Mouse (Mus musculus): Measurements from ENCODE around the gene Zbtb37. TPM values are rescaled to one million over a fixed set of nuclear protein-coding genes. Genes with fewer than 3 reads are reported as not detected.

The Zbtb37 gene
- 8.0 and 11.2 TPM in 2 replicates for polyA plus RNA-seq (2014; fragmentation: Nextera tagmentation; extraction: Ambion mirVana)

- ATAC-seq (replicated peaks; ENCODE audit: insufficient number of reproducible peaks, low FRiP score, low TSS enrichment), result peak; percentile 91
- peaks cover 10% of the 10 kb centered on the region; the same call in 1 of the 2 replicates for H3K4me1 ChIP-seq (ENCODE audit: control insufficient read depth, insufficient read depth, low read length)
- H3K9ac ChIP-seq (ENCODE audit: low read depth, low read length), result peak within 1 kb of the TSS; percentile 92
- H3K9me3 ChIP-seq (replicated peaks; ENCODE audit: control insufficient read depth, low read length), result no peaks in the 10 kb centered on the region
- no peaks in the 10 kb centered on the region for H3K27me3 ChIP-seq (ENCODE audit: control insufficient read depth, insufficient read depth, low read length)
- peaks cover 33% of the 10 kb centered on the region for H3K36me3 ChIP-seq (ENCODE audit: control insufficient read depth, insufficient read depth, low read length)
- H3K4me2 ChIP-seq, result peak within 1 kb of the TSS; percentile 92
- H3K4me3 ChIP-seq (ENCODE audit: low read depth, low read length), result peak within 1 kb of the TSS; percentile 73
- under 1% methylated on average over 55 of the region's 76 CpGs for WGBS (ENCODE audit: insufficient replicate concordance)
- H3K27ac ChIP-seq (ENCODE audit: low read depth, low read length), result peak within 1 kb of the TSS; percentile 87
Observed at GRCm38 (mm10) chr1:161034435-161035280, at the start of gene Zbtb37. Gene Zbtb37, minus strand, starts transcription at chr1:161034849.

DNA sequence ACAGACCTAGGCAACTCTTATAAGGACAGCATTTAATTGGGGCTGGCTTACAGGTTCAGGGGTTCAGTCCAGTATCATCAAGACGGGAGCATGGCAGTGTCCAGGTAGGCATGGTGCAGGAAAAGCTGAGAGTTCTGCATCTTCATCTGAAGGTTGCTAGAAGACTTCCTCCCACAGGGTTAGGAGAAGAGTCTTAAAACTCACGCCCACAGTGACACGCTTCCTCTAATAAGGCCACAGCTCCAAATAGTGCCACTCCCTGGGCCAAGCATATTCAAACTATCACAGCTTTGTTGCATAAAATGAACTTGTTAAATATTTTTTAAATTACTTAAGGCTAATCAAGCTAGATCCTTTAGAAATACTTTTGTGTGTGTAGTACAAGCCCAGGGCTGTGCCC, 42.6 kb upstream of the Zbtb37 start:
- Histone ChIP-seq H3K4me1 (ENCODE audit: control insufficient read depth, insufficient read depth, low read length) (peaks cover 11% of the 10 kb centered on the region; the same call in 1 of the 2 replicates), H3K27me3 (ENCODE audit: control insufficient read depth, insufficient read depth, low read length) (no peaks in the 10 kb centered on the region), H3K27ac (ENCODE audit: low read depth, low read length) (no peak overlapping the region), H3K36me3 (ENCODE audit: control insufficient read depth, insufficient read depth, low read length) (peaks cover 3% of the 10 kb centered on the region; the same call in 1 of the 2 replicates), H3K9me3 (replicated peaks; ENCODE audit: control insufficient read depth, low read length) (no peaks in the 10 kb centered on the region), H3K9ac (ENCODE audit: low read depth, low read length) (no peak overlapping the region), H3K4me2 (no peak overlapping the region), H3K4me3 (ENCODE audit: low read depth, low read length) (no peak overlapping the region)
- 87% methylated on average over 3 of the region's 3 CpGs for WGBS (ENCODE audit: insufficient replicate concordance)
- ATAC-seq (replicated peaks; ENCODE audit: insufficient number of reproducible peaks, low FRiP score, low TSS enrichment), result no peak

DNA sequence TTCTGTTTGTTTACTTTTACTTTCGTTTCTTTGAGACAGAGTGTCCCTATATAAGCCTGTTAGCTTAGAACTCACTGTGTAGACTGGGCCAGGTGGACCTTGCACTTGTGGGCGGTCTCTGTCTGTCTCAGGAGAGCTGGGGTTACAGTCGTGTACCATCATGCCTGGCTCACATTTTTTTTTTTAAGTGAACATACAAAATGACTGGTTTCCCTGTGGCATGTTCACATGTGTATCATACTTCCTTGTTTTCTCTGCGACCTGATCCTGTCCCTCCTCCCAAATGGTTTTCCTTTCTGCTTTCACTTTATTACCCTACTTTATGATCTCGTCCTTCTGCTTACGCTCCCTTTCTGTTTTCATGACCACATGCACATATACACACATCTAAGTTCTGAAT, 41.6 kb upstream of the Zbtb37 start:
- Histone ChIP-seq H3K4me1 (ENCODE audit: control insufficient read depth, insufficient read depth, low read length) (peaks cover 16% of the 10 kb centered on the region; the same call in 1 of the 2 replicates), H3K27ac (ENCODE audit: low read depth, low read length) (no peak overlapping the region), H3K9ac (ENCODE audit: low read depth, low read length) (no peak overlapping the region), H3K4me2 (no peak overlapping the region), H3K36me3 (ENCODE audit: control insufficient read depth, insufficient read depth, low read length) (0 out of 2 replicates have a peak, but pooled peaks cover 3% of the 10 kb centered on the region), H3K9me3 (replicated peaks; ENCODE audit: control insufficient read depth, low read length) (no peaks in the 10 kb centered on the region), H3K27me3 (ENCODE audit: control insufficient read depth, insufficient read depth, low read length) (no peaks in the 10 kb centered on the region), H3K4me3 (ENCODE audit: low read depth, low read length) (no peak overlapping the region)
- WGBS (ENCODE audit: insufficient replicate concordance), result 86% methylated on average over 6 of the region's 6 CpGs
- no peak for ATAC-seq (replicated peaks; ENCODE audit: insufficient number of reproducible peaks, low FRiP score, low TSS enrichment)

GRCm38 (mm10) chr1:161071272-161071620, 36.6 kb upstream of the Zbtb37 start:
- ATAC-seq (replicated peaks; ENCODE audit: insufficient number of reproducible peaks, low FRiP score, low TSS enrichment), result no peak
- Histone ChIP-seq H3K27ac (ENCODE audit: low read depth, low read length) (peak overlapping the region; percentile 70), H3K4me3 (ENCODE audit: low read depth, low read length) (peak overlapping the region; percentile 82), H3K4me1 (ENCODE audit: control insufficient read depth, insufficient read depth, low read length) (peaks cover 16% of the 10 kb centered on the region; the same call in 1 of the 2 replicates), H3K4me2 (peak overlapping the region; percentile 65), H3K27me3 (ENCODE audit: control insufficient read depth, insufficient read depth, low read length) (no peaks in the 10 kb centered on the region), H3K36me3 (ENCODE audit: control insufficient read depth, insufficient read depth, low read length) (no peaks in the 10 kb centered on the region), H3K9me3 (replicated peaks; ENCODE audit: control insufficient read depth, low read length) (no peaks in the 10 kb centered on the region), H3K9ac (ENCODE audit: low read depth, low read length) (peak overlapping the region; percentile 70)
- under 1% methylated on average over 12 of the region's 12 CpGs for WGBS (ENCODE audit: insufficient replicate concordance)

DNA sequence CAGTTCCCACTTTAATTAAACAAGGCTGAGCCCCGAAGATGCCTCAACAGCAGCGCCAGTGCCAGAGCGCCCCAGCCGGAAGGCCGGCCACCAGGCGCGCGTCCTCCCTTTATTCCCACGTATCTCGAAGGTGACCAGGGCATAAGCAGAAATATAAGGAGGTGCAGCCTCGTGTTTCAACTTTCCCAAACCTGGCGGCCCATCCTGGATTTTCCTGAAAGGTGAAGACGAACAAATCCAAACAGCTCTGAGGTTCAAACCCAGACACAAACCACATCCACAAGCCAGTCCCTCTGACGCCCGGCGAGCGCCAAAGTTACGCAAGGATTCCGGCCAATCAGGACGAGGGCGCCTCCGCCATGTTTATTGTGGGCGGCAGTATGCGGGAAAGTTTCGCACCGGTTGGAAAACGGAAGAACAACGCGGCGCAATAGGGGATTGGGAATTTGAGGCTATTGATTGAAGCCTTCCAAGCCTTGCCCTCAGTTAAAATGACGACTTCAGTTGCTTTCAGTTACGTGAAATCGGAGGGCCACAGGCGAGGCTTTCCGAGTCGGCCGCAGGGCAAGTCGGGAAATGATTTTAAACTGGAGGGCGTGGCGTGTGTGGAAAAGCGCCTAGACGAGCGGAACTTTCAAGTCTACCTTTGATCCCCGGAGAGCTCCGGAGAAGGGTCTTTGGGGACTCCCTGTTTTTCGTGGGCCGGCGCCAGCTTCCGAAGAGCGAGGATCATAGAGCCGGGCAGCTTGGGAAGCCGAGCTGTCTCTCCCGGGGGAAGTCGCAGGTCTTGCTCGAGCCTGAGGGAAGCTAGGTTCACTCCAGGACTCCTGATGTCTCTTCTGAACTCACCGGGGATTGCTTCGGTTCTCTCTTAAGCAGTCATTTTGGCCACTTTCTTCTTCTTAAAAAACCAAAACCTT, 36.0 kb upstream of the Zbtb37 start, which contains the start of the genes Dars2 and Cenpl:
Gene Dars2, minus strand, starts transcription at position 307 of the 920 bp plus-strand sequence.
Gene Cenpl, plus strand, starts transcription at position 362 of the 920 bp plus-strand sequence.
- WGBS (ENCODE audit: insufficient replicate concordance), result under 1% methylated on average over 57 of the region's 57 CpGs
- H3K9me3 ChIP-seq (replicated peaks; ENCODE audit: control insufficient read depth, low read length), result no peaks in the 10 kb centered on the region
- H3K4me3 ChIP-seq (ENCODE audit: low read depth, low read length), result peak within 1 kb of the TSS; percentile 82
- H3K4me2 ChIP-seq, result peak within 1 kb of the TSS; percentile 65
- peak within 1 kb of the TSS; percentile 70 for H3K9ac ChIP-seq (ENCODE audit: low read depth, low read length)
- peaks cover 16% of the 10 kb centered on the region; the same call in 1 of the 2 replicates for H3K4me1 ChIP-seq (ENCODE audit: control insufficient read depth, insufficient read depth, low read length)
- H3K36me3 ChIP-seq (ENCODE audit: control insufficient read depth, insufficient read depth, low read length), result no peaks in the 10 kb centered on the region
- no peaks in the 10 kb centered on the region for H3K27me3 ChIP-seq (ENCODE audit: control insufficient read depth, insufficient read depth, low read length)
- peak; percentile 92 for ATAC-seq (replicated peaks; ENCODE audit: insufficient number of reproducible peaks, low FRiP score, low TSS enrichment)
- peak within 1 kb of the TSS; percentile 70 for H3K27ac ChIP-seq (ENCODE audit: low read depth, low read length)

DNA sequence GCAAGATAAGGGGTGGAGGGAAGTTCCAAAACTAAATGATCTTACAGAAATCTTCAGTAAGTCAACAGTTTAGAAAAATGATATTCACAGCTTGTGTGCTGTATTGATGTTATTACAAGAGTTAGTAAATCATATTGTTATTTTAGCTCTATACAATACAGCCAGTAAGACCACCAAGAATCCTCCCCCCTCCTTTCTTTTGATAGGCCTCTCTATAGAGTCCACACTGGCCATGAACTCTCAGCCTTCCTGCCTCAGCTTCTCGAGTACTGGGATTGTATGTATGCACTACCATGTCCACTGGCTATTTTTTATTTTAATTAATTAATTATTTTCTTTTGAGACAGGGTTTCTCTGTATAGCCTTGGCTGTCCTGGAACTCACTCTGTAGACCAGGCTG, 28.7 kb upstream of the Zbtb37 start:
- 80% methylated on average over 1 of the region's 1 CpGs for WGBS (ENCODE audit: insufficient replicate concordance)
- H3K27ac ChIP-seq (ENCODE audit: low read depth, low read length), result no peak overlapping the region
- H3K9me3 ChIP-seq (replicated peaks; ENCODE audit: control insufficient read depth, low read length), result no peaks in the 10 kb centered on the region
- no peak overlapping the region for H3K9ac ChIP-seq (ENCODE audit: low read depth, low read length)
- H3K4me3 ChIP-seq (ENCODE audit: low read depth, low read length), result no peak overlapping the region
- H3K27me3 ChIP-seq (ENCODE audit: control insufficient read depth, insufficient read depth, low read length), result no peaks in the 10 kb centered on the region
- no peaks in the 10 kb centered on the region for H3K4me1 ChIP-seq (ENCODE audit: control insufficient read depth, insufficient read depth, low read length)
- ATAC-seq (replicated peaks; ENCODE audit: insufficient number of reproducible peaks, low FRiP score, low TSS enrichment), result no peak
- H3K4me2 ChIP-seq, result no peak overlapping the region
- H3K36me3 ChIP-seq (ENCODE audit: control insufficient read depth, insufficient read depth, low read length), result no peaks in the 10 kb centered on the region

- H3K36me3 ChIP-seq (ENCODE audit: control insufficient read depth, insufficient read depth, low read length), result no peaks in the 10 kb centered on the region
- H3K27me3 ChIP-seq (ENCODE audit: control insufficient read depth, insufficient read depth, low read length), result no peaks in the 10 kb centered on the region
- no peak overlapping the region for H3K4me3 ChIP-seq (ENCODE audit: low read depth, low read length)
- no peaks in the 10 kb centered on the region for H3K4me1 ChIP-seq (ENCODE audit: control insufficient read depth, insufficient read depth, low read length)
- no peaks in the 10 kb centered on the region for H3K9me3 ChIP-seq (replicated peaks; ENCODE audit: control insufficient read depth, low read length)
- ATAC-seq (replicated peaks; ENCODE audit: insufficient number of reproducible peaks, low FRiP score, low TSS enrichment), result no peak
- H3K4me2 ChIP-seq, result no peak overlapping the region
- H3K27ac ChIP-seq (ENCODE audit: low read depth, low read length), result no peak overlapping the region
- 90% methylated on average over 1 of the region's 1 CpGs for WGBS (ENCODE audit: insufficient replicate concordance)
- no peak overlapping the region for H3K9ac ChIP-seq (ENCODE audit: low read depth, low read length)
Observed at GRCm38 (mm10) chr1:161057164-161057563, 22.5 kb upstream of the Zbtb37 start.

DNA sequence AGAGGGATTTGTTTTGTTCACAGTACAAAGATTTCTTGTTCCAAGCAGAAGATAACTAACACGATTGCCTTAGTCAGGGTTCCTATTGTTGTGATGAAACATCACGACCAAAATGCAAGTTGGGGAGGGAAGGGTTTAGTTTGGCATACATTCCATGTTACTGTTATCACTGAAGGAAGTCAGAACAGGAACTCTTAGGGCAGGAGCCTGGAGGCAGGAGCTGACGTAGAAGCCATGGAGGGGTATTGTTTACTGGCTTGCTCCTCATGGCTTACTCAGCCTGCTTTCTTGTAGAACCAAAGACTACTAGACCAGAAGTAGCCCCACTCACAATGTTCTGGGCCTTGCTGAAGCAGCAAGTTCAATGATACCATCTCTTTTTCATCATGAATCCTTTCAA, 12.3 kb upstream of the Zbtb37 start:
- Histone ChIP-seq H3K27me3 (ENCODE audit: control insufficient read depth, insufficient read depth, low read length) (no peaks in the 10 kb centered on the region), H3K27ac (ENCODE audit: low read depth, low read length) (peak overlapping the region; percentile 29; the same call in 1 of the 2 replicates), H3K36me3 (ENCODE audit: control insufficient read depth, insufficient read depth, low read length) (0 out of 2 replicates have a peak, but pooled peaks cover 2% of the 10 kb centered on the region), H3K9me3 (replicated peaks; ENCODE audit: control insufficient read depth, low read length) (no peaks in the 10 kb centered on the region), H3K4me3 (ENCODE audit: low read depth, low read length) (no peak overlapping the region), H3K4me1 (ENCODE audit: control insufficient read depth, insufficient read depth, low read length) (no peaks in the 10 kb centered on the region), H3K9ac (ENCODE audit: low read depth, low read length) (no peak overlapping the region), H3K4me2 (no peak overlapping the region)
- 68% methylated on average over 3 of the region's 3 CpGs for WGBS (ENCODE audit: insufficient replicate concordance)
- ATAC-seq (replicated peaks; ENCODE audit: insufficient number of reproducible peaks, low FRiP score, low TSS enrichment), result no peak

All from heart, embryonic 11.5 days (tissue).